Mouse (Mus musculus) central nervous system, embryonic 18 days (tissue): ENCODE data around the gene Rap2b. TPM values are rescaled to one million over a fixed set of nuclear protein-coding genes. Genes with fewer than 3 reads are reported as not detected.

ENCODE experiments used
- polyA plus RNA-seq: library from polyadenylated mRNA; depleted of rRNA; stranded (reverse); fragments of >200 nt; gene quantifications from 2 replicates; pipeline ENCODE4 v1.2.3, GENCODE M21; 2012; rRNA removed

The Rap2b gene
- polyA plus RNA-seq, result 10.4 and 10.6 TPM in 2 replicates

DNA sequence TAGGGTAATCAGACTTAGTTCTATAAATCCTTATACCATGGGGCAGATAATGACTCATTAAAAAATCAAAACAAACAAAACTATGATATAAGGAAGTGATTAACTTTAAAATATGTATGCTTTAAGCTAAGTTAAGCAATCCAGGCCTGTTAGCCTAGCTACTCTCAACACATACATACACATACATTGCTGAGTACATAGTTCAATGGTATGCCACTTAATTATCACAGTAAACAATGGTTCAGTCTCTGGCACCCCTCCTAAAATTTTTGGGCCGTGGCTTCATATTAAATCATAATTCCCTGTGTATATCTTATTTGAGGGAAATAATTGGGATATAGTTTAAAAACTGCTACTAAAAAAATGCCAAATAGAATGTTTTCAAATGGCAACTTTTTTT is at the start of gene Rap2b:
Gene Rap2b (plus strand): TSS at position 301 of the 400 bp plus-strand sequence.

DNA sequence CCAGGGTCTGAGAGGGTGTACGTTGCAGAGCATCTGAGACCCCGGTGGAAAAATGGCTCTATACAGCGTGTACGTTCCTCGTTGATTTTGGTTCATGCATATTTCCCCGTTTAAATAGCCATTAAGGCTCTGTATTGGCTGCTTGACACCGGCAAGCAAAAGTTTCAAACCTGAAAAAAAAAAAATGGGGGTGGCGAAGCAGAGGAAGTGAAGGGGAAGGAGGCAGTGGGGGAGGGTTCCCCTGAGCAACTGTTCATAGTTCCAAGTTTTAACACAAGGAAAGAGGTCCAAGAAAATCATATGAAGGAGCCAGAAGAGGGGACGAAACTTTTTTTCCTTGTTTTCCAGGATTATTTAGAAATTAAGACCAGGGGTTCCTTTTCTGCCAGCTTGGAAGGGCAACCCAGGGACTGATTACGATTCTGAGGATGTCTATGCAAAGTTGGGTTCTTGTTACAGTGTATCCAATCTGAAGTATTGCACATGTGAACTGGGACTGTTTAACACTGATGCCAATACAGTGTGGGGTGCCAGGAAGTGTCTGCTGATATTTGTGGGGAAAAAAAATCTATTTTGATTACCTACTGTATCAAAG is 4.4 kb downstream of the Rap2b start, which contains the start of gene B430305J03Rik:
Gene B430305J03Rik (minus strand): TSS at position 173 of the 595 bp plus-strand sequence.

Other genes starting within 250 kb of the Rap2b start
- gene B430305J03Rik, start 4.3 kb downstream of the Rap2b start, polyA plus RNA-seq, result 0.44 and 0.49 TPM in 2 replicates